Mouse (Mus musculus) lung, postnatal 0 days (tissue): Measurements from ENCODE around the gene Tubb4a. TPM values are rescaled to one million over a fixed set of nuclear protein-coding genes. Genes with fewer than 3 reads are reported as not detected.
"Not testable (repeated sequence)": the region's sequence is repeated elsewhere in the genome, so short reads cannot be mapped to it uniquely, and the experiment has no call there.

Source experiments
- ATAC-seq: fragments of 200-750 bp; cut with Nextera tagmentation; 2 replicates; pipeline ENCODE4 v1.8.0; 2017; ENCODE audit warnings: moderate library complexity
- DNase-seq: peaks from one replicate; pipeline ENCODE4 v3.0.0-alpha.2; 2016; ENCODE audit warnings: low spot score
- H3K27ac ChIP-seq: fragments of 300-500 bp; sonication (generic); 2 replicates; pipeline ENCODE4 v1.5.1; 2014; ENCODE audit warnings: antibody characterized with exemption, mild to moderate bottlenecking, low read length, mixed read lengths
- H3K27me3 ChIP-seq: fragments of 300-500 bp; sonication (generic); replicated peaks from 2 replicates; pipeline ENCODE4 v1.6.1; 2014; ENCODE audit warnings: low read length, mixed read lengths; ENCODE audit not compliant: insufficient read depth
- H3K36me3 ChIP-seq: fragments of 300-500 bp; sonication (generic); 2 replicates; pipeline ENCODE4 v1.6.1; 2014; ENCODE audit warnings: low read length, mixed read lengths; ENCODE audit not compliant: insufficient read depth
- H3K4me1 ChIP-seq: fragments of 300-500 bp; sonication (generic); 2 replicates; pipeline ENCODE4 v1.6.1; 2014; ENCODE audit warnings: antibody characterized with exemption, low read depth, low read length, mixed read lengths; ENCODE audit not compliant: insufficient read depth
- H3K4me2 ChIP-seq: fragments of 300-500 bp; sonication (generic); replicated peaks from 2 replicates; pipeline ENCODE4 v1.6.1; 2014; ENCODE audit warnings: low read depth, mild to moderate bottlenecking, low read length, moderate library complexity, mixed read lengths
- H3K4me3 ChIP-seq: fragments of 300-500 bp; sonication (generic); 2 replicates; pipeline ENCODE4 v1.5.1; 2014; ENCODE audit warnings: low read depth, low read length
- H3K9ac ChIP-seq: fragments of 300-500 bp; sonication (generic); replicated peaks from 2 replicates; pipeline ENCODE4 v1.6.1; 2014; ENCODE audit warnings: low read depth, mild to moderate bottlenecking
- H3K9me3 ChIP-seq: fragments of 300-500 bp; sonication (generic); 2 replicates; pipeline ENCODE4 v1.6.1; 2016; ENCODE audit warnings: low read length, mixed read lengths
- CTCF ChIP-seq: IDR thresholded peaks from 2 replicates; pipeline ENCODE4 v1.5.1; 2016; ENCODE audit warnings: antibody characterized with exemption, mild to moderate bottlenecking
- EP300 ChIP-seq: IDR thresholded peaks from 2 replicates; pipeline ENCODE4 v1.6.1; 2016; ENCODE audit warnings: antibody characterized with exemption, mild to moderate bottlenecking, control low read depth
- WGBS: fragments of 180-500 bp; shearing (Covaris S2); extraction: QIAGEN DNeasy Blood & Tissue Kit; methylation state at CpG from one replicate; pipeline ENCODE4 v1.1.7; 2014; 5-methylcytosine and 5-hydroxymethylcytosine counted together
- polyA plus RNA-seq: library from polyadenylated mRNA; unstranded; fragments of >200 nt; fragmentation: Nextera tagmentation; extraction: Ambion mirVana; gene quantifications from 2 replicates; pipeline ENCODE4 v1.2.1, GENCODE M21; 2015

The Tubb4a gene
- polyA plus RNA-seq, 1 experiment from 2014 or later: 7.5 TPM

- TF ChIP-seq CTCF: peak; percentile 46
- not testable (repeated sequence) for H3K27ac ChIP-seq, H3K9me3 ChIP-seq, H3K4me2 ChIP-seq, H3K27me3 ChIP-seq, DNase-seq, H3K4me3 ChIP-seq, H3K36me3 ChIP-seq, H3K9ac ChIP-seq, H3K4me1 ChIP-seq, ATAC-seq
- WGBS: 83% methylated on average over 4 of the region's 4 CpGs
These were observed 35.9 kb downstream of the Tubb4a start for GRCm38 (mm10) chr17:57051679-57052078.

GRCm38 (mm10) chr17:57048816-57049215, 38.8 kb downstream of the Tubb4a start:
- no peaks in the 10 kb centered on the region for H3K36me3 ChIP-seq
- TF ChIP-seq CTCF (no peak), EP300 (no peak)
- no peak overlapping the region for H3K4me3 ChIP-seq
- no peaks in the 10 kb centered on the region for H3K4me1 ChIP-seq
- no peak overlapping the region for H3K27ac ChIP-seq
- H3K27me3 ChIP-seq: no peaks in the 10 kb centered on the region
- 91% methylated on average over 3 of the region's 3 CpGs for WGBS
- DNase-seq (no peak), ATAC-seq (no peak)
- H3K9me3 ChIP-seq: no peaks in the 10 kb centered on the region
- no peak overlapping the region for H3K9ac ChIP-seq
- no peak overlapping the region for H3K4me2 ChIP-seq

GRCm38 (mm10) chr17:57047406-57047805, 40.2 kb downstream of the Tubb4a start:
- no peaks in the 10 kb centered on the region for H3K4me1 ChIP-seq
- H3K4me2 ChIP-seq: no peak overlapping the region
- no peaks in the 10 kb centered on the region for H3K9me3 ChIP-seq
- no peak overlapping the region for H3K9ac ChIP-seq
- TF ChIP-seq EP300: no peak
- TF ChIP-seq CTCF: no peak
- no peaks in the 10 kb centered on the region for H3K27me3 ChIP-seq
- H3K4me3 ChIP-seq: no peak overlapping the region
- WGBS: 33% methylated on average over 5 of the region's 5 CpGs
- no peaks in the 10 kb centered on the region for H3K36me3 ChIP-seq
- no peak overlapping the region for H3K27ac ChIP-seq
- no peak for DNase-seq
- no peak for ATAC-seq

- no peaks in the 10 kb centered on the region for H3K9me3 ChIP-seq
These were observed 46.0 kb downstream of the Tubb4a start, which contains the start of gene Slc25a41 for GRCm38 (mm10) chr17:57041554-57041953. Gene Slc25a41 (minus strand): TSS chr17:57041654.

GRCm38 (mm10) chr17:57038978-57039377, 48.6 kb downstream of the Tubb4a start:
- WGBS: 39% methylated on average over 8 of the region's 8 CpGs

More at GRCm38 (mm10) chr17:57041554-57041953, 46.0 kb downstream of the Tubb4a start, which contains the start of gene Slc25a41:
- Histone ChIP-seq H3K27me3 (no peaks in the 10 kb centered on the region), H3K4me1 (no peaks in the 10 kb centered on the region), H3K36me3 (no peaks in the 10 kb centered on the region), H3K27ac (no peak within 1 kb of the TSS), H3K9ac (no peak within 1 kb of the TSS), H3K4me2 (no peak within 1 kb of the TSS), H3K4me3 (no peak within 1 kb of the TSS)
- no peak for ATAC-seq
- 72% methylated on average over 8 of the region's 8 CpGs for WGBS
- TF ChIP-seq CTCF (no peak), EP300 (no peak)
- DNase-seq: no peak

GRCm38 (mm10) chr17:57032854-57033253, 54.7 kb downstream of the Tubb4a start:
- 76% methylated on average over 4 of the region's 4 CpGs for WGBS
- Histone ChIP-seq H3K4me3 (no peak overlapping the region), H3K27me3 (no peaks in the 10 kb centered on the region), H3K27ac (no peak overlapping the region), H3K4me2 (no peak overlapping the region), H3K9me3 (no peaks in the 10 kb centered on the region), H3K36me3 (0 out of 2 replicates have a peak, but pooled peaks cover 1% of the 10 kb centered on the region), H3K9ac (no peak overlapping the region), H3K4me1 (peaks cover 13% of the 10 kb centered on the region; the same call in 1 of the 2 replicates)
- DNase-seq (no peak), ATAC-seq (no peak)
- TF ChIP-seq CTCF (no peak), EP300 (no peak)

More at GRCm38 (mm10) chr17:57038978-57039377, 48.6 kb downstream of the Tubb4a start:
- no peaks in the 10 kb centered on the region for H3K4me1 ChIP-seq
- no peaks in the 10 kb centered on the region for H3K27me3 ChIP-seq
- H3K36me3 ChIP-seq: no peaks in the 10 kb centered on the region
- no peaks in the 10 kb centered on the region for H3K9me3 ChIP-seq
- H3K9ac ChIP-seq: no peak overlapping the region
- TF ChIP-seq CTCF (peak; percentile 45; the same call in 1 of the 2 replicates), EP300 (no peak)
- no peak overlapping the region for H3K4me2 ChIP-seq
- ATAC-seq: no peak
- H3K27ac ChIP-seq: no peak overlapping the region
- no peak for DNase-seq
- H3K4me3 ChIP-seq: no peak overlapping the region
